Mouse (Mus musculus) gastrocnemius, postnatal 36 days (tissue): ENCODE data around the gene Lyzl6. TPM values are rescaled to one million over a fixed set of nuclear protein-coding genes. Genes with fewer than 3 reads are reported as not detected.
"Not testable (repeated sequence)": the region's sequence is repeated elsewhere in the genome, so short reads cannot be mapped to it uniquely, and the experiment has no call there.

ENCODE experiments used
- DNase-seq, 2 experiments: peaks; one replicate each; pipeline ENCODE4 v3.0.0; 2022
- intact Hi-C: fragments of 180-260 bp; cut with DNase I; formaldehyde crosslinking; loops from one replicate; pipeline ENCODE4 v1.15.1; 2025
- long read RNA-seq, 2 experiments: library from polyadenylated mRNA; stranded (forward); transcript quantifications; one replicate each; pipeline ENCODE4 v2.0.0; 2021
- total RNA-seq, 2 experiments: library from RNA; stranded (reverse); gene quantifications; 2 replicates each; pipeline ENCODE4 v1.2.3; 2021

Gene Lyzl6
- not detected for total RNA-seq
- long read RNA-seq, experiment 1: 0 reads
- long read RNA-seq, experiment 2: 0 reads

DNA sequence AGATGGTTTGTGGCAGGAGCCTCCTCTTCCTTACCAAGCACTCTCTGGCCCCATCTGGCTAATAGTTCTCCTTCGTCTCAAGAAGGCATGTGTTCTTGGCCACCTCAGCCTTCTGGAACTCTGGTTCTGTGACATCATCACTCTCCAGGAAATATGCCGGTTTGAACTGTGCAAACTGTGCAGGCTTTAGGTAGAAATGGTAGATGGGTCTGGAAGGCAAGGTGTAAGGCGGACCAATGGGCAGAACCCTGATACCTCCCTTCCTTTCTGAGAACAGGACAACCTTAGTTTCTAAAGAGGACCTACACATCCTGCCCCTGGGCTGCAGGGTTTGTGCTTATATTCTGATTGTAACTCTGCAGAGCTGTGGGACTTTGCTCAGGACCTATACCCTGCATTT is at the start of gene Lyzl6:
Gene Lyzl6 (minus strand): TSS at position 101 of the 400 bp plus-strand sequence.
- DNase-seq: no peak
- intact Hi-C loops: loop anchor here (2.0 kb wide), 1 partner anchor 36 kb away; no protein-coding TSS in a partner anchor

DNA sequence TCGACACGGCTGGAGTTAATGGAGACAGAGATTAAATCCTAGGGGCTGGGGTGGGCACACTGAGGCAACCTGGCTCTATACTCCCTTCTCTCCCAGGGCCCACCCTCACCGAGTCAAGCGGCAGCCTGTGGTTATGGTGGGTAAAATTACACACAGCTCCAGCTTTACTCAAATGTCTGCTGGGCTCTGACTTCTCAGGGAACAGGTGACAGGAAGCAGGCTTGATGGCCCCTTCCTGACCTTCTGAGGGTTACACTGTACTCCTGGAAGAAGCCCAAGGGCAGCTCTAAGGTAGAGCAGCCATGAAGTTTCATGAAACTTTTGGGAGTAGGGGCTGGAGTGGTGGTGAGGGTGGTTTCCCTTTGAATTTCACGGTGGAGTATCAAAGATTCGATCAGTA is 48.0 kb upstream of the Lyzl6 start:
- DNase-seq: no peak
- intact Hi-C loops: no loop called here

DNA sequence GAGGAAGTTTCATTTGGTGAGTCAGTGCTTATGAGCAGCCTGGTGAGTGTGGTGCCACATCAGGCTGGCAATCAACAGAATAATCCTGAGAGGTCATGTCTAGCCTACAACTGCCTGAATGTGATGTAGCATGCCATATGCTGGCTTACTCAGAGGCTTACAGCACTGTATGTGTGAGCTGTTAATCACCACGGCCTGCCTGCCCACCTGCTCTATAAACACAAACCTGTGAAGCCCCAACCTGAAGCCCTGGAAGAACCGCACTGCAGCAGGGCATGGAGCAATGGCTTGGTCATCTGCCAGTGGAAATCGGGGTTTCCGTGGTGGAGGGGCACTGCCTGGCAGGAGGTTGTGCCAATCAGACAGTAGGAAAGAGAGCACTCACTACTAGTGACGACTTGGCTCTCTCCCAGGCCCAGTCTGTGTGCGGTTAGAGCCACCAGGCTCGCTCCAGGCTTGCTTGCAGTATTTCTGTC is 46.6 kb upstream of the Lyzl6 start:
- DNase-seq: no peak
- intact Hi-C loops: no loop called here

DNA sequence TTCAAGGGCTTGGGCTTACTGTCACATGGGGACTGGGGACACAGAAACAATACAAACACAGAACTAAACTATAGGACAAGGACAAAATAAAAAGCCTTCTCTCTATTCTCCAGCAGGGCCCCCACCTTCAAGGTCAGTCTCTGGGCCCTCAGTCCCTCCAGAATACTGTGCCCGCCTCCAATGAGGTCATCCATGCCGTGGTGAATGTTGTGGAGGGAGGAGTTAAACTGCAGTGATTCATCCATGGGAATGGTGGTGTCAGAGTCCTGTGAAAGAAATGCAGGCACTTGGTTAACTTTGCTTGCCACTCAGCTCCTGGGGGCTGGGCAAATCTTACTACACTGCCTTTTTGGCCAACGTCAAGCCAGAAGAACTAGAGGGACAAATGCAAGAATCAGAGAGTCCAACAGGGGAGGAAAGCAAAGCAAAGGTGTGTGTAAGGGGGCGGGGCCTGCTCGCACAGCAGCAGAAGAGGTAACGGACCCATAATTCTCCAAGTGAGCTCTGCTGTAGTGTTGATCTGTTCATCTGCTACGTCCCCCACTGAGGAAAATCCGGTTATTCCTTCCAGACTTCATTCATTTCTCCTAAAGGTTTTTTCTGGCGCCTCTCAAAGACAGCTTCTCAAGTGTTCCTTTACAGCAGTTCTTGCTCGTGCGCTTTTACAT is 45.1 kb upstream of the Lyzl6 start:
- no peak for DNase-seq

DNA sequence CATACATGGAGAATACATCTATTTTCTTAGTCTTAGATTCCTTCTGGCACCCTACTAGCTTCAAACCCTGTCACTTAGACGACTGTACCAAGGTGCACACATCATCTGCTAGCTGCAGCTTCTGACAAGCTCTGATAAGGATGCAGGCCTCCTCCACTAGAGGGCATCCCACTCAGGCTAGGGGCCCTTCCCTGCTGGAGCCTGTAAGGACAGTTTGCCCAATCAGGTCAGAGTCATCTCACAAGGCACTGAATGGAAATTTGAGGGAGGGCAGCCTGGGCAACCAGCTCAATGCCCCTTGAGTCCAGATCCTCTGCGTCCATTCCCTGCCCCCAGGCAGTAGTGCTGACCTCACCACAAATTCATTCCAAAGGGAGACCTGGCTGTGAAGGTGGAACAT is 38.4 kb upstream of the Lyzl6 start:
- intact Hi-C loops, DNase-seq: not testable (repeated sequence)

More for the DNA sequence above, 45.1 kb upstream of the Lyzl6 start:
- intact Hi-C loops: no loop called here

DNA sequence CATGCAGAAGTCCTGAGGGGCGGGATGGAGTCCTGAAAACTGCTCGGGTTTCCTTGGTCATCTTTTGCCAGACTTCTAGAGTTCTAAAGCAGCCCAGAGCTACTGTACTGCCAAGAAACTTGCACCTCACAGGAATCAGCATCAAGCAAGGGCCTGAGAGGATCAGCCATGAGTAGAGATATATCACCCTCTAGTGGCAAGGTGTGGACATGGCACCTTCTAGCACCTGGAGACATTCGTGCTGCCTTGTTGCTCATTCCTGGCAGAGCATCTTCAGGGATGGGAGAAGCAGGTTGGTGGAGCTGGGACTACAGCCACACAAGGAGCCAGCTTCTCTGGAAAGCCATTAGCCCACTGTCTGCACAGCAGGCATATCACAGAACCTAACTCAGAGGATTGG is 36.9 kb upstream of the Lyzl6 start:
- intact Hi-C loops: loop anchor here (2.0 kb wide), 1 partner anchor 37 kb away; the partner anchor contains the start of gene Lyzl6
- DNase-seq: no peak

DNA sequence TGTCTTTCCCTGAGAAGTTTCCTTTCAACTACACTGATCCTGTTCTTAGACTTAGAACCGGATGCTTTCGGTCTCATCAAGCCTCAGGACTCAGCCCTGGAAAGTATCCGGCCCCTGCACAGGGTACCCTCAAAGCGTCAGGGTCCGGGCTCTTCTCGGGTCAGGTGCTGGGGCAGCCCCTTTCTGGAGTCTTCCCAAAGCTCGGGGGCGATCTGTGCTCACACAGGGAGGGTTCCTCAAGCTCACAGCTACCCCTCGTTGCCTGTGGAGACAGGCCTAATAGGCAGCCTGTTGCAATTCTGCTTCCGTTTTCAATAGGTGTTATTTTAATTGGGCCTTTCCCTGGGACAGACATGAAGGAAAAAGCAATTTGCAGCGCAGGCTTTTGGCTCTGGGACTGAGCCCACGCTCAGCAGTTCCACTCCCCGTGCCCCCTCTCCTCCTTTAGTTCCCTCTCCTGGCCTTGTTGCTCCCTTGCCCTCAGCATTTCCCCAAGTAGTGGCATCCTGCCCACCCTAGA is 28.3 kb upstream of the Lyzl6 start:
- intact Hi-C loops: no loop called here
- DNase-seq: no peak

DNA sequence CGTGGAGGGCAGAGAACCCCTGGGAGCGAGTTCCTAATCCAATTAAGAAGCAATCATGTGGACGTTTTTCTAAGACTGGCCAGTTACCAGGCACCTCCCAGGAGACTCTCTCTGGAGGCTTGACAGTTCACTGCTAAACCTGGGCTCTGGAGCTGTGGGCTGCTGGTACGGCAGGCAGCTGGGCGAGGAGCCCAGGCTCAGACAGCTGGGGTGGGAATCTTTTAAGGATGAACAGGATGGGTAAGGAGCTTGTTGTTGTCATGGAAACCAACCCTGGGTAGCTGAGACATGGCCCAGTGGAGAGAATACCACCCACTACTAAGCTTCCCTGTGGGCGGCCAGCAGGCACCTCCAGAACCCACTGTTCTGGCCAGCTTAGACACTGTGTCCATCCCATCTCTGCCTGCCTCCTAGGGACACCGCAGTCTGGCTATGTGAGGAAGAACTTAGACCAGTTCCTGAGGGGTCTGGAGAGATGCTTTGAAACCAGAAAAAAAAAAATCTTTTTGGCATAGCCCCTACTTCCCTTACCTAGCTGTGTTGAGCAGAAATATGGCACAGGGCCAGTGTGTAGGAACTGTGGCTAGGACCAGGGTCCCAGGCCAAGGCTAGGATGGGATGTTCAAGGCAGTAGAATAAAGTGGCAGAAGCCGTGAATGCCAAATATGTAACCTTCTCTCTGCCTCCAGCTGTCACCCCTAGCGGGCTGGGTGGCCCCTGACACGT is 27.7 kb upstream of the Lyzl6 start:
- intact Hi-C loops: no loop called here
- DNase-seq: no peak

DNA sequence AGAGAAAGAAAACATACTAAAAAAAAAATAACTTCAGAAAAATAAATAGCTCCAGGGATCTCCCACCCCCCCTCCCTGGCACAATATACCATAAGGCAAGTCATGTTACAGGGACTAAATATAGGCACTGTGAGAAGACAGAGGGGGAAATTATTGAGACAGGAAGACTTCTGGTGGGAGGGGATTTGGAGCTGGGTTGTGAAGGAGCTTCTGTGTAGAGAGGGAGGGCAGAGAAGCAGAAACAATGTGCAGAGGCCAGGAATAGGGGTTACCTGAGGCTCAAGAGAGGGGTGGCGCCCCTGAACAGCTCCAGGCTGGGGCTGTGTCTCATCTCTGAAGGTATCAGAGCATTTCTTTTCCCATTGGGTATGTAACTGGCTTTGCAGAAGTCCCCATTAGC is 27.0 kb upstream of the Lyzl6 start:
- DNase-seq: no peak
- intact Hi-C loops: no loop called here

DNA sequence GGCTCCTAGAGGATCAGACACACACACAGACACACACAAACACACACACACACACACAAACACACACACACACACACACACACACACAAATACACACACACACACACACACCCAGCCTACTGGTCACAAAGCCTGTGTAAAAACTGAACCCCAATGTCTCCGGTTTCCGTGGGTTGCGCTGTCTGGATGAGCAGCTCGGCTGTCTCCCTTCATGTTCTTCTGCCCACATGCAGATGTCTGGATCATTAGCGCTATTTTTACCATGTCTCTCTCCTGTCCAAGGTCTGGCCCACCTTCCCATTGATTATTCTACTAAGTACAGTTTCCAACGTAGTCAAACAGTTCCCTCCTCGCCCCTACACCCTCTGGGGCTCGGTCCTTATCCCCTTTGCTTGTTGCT is 24.4 kb upstream of the Lyzl6 start:
- intact Hi-C loops: no loop called here
- DNase-seq: no peak

DNA sequence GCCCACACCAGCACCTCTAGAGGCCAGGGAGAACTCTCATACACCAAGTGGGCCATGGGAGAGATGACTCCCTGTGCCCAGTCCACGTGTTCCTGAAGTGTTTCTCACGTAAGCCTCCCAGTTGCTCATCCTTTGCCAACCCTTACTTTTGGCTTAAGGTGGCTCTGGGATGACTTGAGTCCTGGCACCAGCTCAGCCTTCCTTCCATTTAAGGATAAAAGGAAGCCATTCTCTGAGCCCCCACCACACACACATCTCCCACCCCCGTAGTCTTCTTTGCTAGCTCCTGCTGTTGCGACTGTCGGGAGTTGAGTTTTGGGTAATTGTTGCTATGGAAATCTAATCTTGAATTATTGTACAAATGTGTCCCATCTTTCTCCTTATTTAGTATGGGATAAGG is 23.9 kb upstream of the Lyzl6 start:
- intact Hi-C loops: no loop called here
- no peak for DNase-seq

DNA sequence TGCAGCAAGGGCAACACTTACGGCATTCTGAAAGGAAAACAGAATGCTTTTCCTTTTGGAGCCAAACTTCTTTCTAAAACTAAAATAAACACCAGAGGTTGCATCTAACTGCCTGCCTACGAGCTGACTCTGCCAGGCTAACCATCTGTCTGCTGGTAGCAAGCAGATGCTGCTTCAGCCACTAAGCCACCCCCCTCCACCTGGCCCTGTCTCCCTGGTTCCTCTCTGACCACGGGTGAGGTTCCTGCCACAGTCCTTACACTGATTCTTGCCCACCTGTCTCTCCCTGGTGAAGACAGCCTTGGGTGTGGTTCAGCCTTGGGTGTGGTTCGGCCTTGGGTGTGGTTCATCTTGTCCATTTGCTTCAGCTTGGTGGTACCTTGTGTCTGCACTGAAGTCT is 23.2 kb upstream of the Lyzl6 start:
- DNase-seq: no peak
- intact Hi-C loops: no loop called here

DNA sequence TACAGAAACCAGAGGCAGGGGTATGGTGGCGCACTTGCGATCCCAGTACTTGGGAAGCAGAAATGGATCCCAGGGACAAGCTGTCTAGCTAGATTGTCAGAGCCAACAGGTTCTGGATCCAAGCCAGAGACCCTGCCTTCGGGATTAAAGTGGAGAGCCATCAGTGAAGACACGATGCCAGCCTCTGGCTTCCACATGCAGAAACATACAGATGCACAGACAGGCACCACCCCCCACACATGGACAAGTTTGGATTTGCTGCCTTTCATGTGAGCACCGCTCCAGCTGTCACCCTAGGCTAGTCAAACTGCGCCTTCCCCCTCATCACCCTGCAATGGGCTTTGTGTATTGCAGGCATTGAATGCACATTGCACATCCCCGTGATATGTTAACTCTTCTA is 19.5 kb upstream of the Lyzl6 start:
- DNase-seq: no peak
- intact Hi-C loops: no loop called here

DNA sequence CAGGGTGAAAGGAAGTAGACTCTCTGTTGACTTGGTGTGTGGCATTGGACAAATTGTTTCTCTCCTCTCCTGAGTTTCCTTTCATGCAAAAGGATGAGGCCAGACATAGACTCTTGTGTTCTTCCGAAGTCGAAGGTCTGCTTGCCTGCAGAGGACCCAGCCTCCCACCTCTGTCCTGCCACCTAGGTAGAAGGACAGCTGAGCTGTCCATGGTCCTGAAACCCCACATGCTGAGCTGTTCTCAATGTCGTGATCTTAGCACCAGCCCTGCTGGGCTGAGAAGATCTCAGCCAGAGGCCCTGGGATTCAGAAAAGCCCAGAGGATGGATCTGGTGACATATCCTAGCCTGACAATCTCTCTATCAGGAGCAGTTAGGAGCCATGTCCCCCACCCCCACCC is 17.8 kb upstream of the Lyzl6 start:
- intact Hi-C loops: no loop called here
- no peak for DNase-seq

DNA sequence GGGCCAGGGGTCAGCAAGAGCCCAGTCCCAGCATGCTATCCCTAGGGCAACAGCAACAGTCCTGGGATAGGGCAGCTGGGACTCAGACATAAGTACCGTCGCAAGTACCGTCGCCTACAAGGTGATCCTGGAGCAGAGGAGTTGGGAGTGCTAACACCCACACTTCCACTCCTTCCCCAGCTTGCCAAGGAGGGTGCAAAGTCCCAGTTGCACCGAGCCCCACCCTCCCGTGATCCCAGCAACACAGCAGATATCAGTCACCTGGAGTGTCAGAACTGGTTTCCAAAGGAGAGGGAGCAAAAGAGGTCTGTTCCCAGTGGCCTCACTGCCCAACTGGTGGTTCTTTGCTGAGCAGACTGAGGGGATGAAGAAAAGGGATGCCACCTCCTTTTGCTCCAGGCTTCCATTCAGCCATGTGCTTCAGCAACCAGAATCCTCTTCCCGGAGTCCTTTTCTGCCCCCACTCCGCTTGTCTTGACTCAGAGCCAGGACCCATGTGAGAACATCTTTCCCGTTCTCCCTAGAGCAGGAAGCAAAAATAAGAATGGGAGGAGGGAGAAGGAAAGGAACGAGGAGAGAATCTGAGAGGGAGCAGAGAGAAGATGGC is 14.8 kb upstream of the Lyzl6 start:
- no peak for DNase-seq
- intact Hi-C loops: no loop called here

DNA sequence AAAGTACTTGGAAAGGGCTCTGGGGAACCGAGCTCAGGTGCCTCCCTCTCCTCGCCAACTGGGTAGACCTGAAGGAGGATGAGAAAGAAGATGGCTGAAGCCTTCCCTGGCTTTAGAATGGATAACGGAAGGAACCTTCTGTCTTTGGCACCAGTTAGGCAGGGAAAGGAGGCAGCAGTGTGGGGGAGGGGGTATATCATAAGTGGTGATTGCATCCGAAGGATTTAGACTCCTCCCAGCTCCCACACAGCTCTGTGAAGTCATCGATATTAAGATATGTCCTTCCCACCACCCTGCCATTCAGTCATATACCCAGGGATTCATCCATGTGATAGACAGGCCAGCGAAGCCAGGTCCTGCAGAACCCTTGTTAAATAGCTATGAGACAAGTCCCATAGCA is 12.7 kb upstream of the Lyzl6 start:
- no peak for DNase-seq
- intact Hi-C loops: no loop called here

DNA sequence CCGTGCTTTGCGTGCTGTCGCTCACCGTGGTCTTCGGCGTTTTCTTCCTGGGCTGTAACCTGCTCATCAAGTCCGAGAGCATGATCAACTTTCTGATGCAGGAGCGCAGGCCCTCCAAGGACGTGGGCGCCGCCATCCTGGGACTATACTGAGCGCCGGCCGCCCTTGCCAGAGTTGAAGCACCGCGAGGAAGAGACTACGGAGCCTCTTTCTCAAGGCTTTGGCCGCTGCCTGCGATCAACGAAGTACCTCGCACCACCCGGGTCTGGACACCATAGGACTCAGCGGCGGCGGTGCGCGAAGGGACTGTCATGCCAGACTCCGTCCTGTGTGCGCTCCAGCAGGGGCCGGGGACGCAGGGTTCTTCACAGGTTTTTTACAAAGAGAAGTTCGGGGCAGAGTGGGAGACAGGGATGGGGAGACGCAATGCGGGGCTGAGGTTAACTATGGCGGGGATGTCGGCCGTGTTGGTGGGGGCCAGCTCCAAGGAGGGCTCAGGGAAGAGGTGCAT is 11.3 kb upstream of the Lyzl6 start:
- no peak for DNase-seq
- intact Hi-C loops: loop anchor here (10.0 kb wide), 1 partner anchor 265 kb away; no protein-coding TSS in a partner anchor

DNA sequence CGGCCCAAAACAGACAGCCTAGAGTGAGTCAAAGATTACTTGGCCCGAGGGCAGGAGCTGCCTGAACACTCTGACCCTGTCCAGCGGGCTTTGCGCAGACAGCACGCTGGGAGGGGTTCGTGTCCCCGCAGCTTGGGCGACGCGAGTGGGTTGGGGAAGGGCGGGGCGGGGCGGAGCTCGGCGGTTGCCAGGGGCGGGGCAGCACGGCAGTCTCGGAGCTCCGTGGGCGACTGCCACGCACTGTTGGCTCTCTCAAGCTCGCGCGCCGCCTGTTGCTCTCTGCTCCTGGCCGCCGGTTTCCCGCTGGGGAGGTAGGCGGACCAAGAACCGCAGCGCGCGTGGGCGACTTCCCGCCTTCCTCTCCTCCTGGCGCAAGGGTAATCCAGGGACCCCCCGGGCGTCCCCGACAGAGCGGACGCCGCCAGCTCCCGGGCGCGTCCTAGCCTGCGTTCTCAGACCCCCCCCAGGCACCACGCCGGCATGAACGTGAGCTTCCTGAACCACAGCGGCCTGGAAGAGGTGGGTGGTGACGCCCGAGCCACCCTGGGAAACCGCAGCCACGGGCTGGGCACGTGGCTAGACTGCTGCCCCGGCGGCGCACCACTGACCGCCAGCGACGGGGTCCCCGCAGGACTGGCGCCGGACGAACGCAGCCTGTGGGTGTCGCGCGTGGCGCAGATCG is 10.8 kb upstream of the Lyzl6 start, which contains the start of gene Rprml:
Gene Rprml (plus strand): TSS at position 270 of the 682 bp plus-strand sequence.
- DNase-seq: no peak
- intact Hi-C loops: loop anchor here (10.0 kb wide), 1 partner anchor 265 kb away; no protein-coding TSS in a partner anchor

DNA sequence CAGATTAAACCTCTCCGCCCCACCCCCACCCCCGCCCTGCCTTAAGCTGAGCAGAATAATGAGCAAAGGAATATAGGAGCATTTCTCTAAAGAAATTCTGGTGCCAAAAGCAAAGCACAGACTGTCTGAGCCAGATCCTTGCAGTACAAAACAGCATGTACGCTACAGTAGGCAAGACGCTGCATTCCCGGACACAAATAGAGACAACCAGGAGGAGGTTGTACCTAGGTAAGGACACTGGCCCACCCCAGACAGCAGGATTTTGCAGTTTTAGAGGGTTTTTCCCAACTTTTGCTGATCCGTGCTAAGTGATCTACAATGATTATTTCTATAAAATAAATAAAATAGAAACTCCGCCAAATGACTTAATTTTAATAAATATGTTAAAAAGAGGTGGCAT is 10.0 kb upstream of the Lyzl6 start:
- intact Hi-C loops: loop anchor here (10.0 kb wide), 1 partner anchor 266 kb away; no protein-coding TSS in a partner anchor
- no peak for DNase-seq

DNA sequence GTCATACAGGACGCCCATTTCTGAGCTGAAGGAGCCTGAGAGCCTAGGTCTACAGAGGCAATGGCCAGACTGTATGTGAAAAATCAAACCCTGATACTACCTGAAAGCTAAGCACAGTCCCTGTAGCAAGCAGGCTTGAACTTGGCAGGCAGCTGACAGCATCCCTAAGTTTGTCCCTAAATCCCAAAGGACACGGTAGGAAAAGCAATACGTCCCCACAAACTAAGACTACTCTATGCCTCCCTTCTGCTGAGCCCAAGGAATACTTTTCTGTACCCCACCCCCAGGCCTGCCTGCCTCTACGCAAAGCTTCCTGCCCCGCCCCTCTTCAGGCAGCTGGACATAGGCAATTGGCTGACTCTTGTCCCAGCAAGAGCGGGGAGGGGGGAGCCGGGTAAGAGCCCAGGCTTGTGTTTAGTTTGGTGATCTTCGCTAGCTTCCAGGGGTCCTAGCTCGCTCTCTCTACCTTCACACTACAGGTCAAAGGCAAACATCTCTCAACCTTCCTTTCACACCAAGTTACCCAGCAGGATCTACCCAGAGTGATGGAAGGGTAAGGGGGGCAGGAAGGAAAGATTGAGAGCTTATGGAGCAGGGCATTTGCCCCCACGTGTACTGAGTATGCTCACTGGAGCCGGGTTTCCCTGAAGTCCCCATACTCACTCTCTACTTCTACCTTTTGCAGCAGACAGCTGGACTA is 9.4 kb upstream of the Lyzl6 start:
- intact Hi-C loops: loop anchor here (10.0 kb wide), 1 partner anchor 267 kb away; no protein-coding TSS in a partner anchor
- DNase-seq: no peak
